Mouse (Mus musculus): ENCODE measurements at regions not wholly inside any gene's neighbourhood (a gene's known extent, or its start where the extent isn't known, plus 50 kb on each side); places are given as distances from the start of the nearest gene placed in this dataset.

DNA sequence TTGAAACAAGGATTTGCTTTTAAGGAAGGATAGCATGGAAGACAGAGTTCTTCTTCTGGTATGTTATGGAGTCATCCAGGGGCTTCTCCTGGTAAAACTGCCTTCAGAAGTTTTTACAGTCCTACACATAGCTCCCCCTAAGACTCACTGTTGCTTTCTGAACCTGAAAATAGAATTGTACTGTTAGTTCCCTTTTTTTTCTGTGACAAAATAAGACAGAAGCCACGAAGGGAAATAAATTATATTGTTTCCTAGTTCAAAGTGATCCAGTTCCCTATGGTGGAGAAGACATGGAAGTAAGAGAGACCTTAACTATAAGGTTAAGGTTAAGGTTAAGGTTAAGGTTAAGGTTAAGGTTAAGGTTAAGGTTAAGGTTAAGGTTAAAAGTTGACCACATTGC lies 251.5 kb upstream of the Kcnj16 start:
- DNase-seq (ENCODE audit: low spot score in 2 of 2): no peak

DNA sequence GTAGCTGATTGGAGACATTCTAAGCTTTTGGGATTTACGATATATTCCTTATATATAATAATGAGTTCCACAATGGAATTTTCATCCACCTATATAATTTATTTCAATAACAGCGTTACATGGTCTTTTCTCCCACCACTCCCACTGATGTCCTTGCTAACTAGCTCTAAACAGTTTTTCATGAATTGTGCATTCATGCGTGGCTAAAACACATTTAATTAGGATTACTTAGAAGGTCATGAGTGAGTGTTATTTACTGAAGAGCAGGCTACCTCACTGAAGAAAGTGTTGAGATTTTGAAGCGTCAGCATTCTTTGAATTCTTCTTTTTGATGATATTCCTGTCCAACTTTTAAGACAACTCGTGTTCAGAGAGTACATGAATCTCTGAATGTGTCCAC lies 245.1 kb upstream of the Kcnj16 start:
- no peak for DNase-seq (ENCODE audit: low spot score in 2 of 2)

DNA sequence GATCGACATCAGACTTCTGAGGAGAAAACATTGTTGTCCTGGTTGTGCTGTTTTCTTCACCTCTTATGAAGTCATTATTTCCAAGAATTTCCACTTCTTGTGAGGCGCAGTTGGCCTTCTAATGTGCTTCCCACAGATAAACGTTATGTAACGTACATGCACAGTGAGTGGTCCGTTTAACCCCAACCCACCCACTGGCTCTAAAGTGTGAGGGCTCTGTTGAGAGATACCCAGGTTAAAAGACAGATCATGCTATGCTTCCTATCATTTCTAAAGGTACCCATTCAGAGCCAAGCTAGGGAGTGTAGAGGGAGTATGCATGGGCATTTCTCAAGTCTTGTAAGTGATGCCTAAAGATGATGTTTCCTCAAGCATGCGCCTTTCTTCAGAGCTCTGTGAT lies 243.9 kb upstream of the Kcnj16 start:
- DNase-seq (ENCODE audit: low spot score in 2 of 2): no peak

DNA sequence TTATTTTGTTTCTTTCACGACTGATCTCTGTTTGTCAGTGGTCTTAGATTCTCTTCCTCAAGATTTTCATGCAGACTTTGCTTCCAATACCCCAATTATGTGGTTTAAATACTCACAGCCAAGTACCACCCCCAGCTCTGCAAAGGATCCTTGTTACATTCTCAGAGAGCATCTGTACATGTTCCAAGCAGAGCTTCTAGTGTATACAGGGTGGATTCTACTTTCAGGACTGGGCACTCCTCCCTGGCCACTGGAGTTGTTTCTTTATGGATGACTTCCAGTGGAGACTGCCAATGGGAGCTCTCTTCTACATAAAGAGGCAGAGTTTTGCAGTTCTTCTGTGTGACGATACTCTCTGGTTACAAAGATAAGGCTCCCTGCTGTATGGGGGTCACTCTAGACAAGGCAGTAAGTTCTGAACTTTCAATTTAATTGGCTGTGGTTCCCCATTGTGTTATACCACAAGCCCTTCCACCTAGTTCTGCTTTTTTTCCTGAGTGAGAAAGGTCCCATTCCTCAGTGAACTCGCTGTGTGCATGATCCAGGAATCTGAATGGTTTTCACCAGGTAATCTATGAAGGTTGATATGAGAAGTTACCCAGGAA lies 240.4 kb upstream of the Kcnj16 start:
- DNase-seq (ENCODE audit: low spot score in 2 of 2): no peak

DNA sequence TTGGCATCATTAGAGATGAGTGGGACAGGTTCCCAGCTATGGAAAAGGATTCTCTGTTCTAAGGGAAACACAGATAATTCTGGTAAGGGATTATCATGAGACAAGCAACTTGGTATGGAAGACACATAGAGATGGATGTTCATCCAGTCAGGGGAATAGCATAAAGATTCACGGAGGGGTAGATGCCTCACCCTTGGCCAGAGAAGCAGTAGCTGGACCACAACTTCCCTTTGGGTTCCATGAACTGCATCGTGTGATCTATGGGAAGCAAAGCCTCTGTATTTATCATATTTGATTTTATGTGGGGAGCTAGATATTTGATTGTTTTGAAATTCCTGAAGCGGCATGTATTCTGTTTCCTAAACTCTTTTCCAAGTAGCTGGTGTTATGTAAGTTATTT lies 236.3 kb upstream of the Kcnj16 start:
- DNase-seq (ENCODE audit: low spot score in 2 of 2): no peak

DNA sequence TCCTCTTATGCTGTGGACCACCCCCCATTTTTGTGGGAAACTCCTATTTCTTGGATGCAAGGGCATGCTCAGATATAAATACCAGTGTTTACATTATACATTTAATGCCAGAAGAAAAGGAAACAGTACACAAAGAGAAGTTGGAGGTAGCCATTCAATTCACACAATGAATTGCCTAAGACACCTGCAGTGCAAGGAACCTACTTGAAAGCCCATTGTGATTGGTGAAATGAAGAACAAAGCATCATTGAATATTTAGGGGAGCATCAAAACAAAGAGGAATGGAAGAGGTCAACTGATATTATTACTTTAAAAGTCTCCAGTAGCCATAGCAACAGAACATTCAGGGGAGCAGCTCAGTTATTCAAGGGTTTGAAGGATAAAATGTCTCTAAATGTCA lies 193.7 kb upstream of the Kcnj16 start:
- DNase-seq (ENCODE audit: low spot score in 2 of 2): no peak

- DNase-seq (ENCODE audit: low spot score in 2 of 2): no peak
Measured at GRCm38 (mm10) chr11:110781492-110782276, 186.1 kb upstream of the Kcnj16 start.

DNA sequence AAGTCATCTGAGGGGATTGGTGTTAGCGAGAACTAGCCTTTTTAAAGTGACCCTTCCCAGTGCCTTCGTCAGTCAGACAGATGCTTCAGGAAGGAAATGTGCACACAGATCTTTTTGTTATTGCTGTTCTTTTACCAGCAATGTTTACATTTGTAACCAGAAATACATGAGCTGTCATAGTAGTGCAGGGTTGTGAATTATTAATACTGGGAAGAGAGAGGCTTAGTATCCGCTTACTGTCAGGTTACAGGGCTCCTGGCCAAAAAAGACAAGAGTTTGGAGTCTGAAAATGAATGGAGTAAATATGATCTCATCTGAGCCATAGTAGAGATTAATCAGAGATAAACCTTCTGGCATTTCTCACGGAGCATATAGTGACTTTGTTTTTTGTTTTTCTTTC lies 178.3 kb upstream of the Kcnj16 start:
- no peak for DNase-seq (ENCODE audit: low spot score in 2 of 2)

- DNase-seq (ENCODE audit: low spot score in 2 of 2): no peak
Measured at GRCm38 (mm10) chr11:110799887-110800578, 167.8 kb upstream of the Kcnj16 start.

- DNase-seq (ENCODE audit: low spot score in 2 of 2): no peak
Measured at GRCm38 (mm10) chr11:110802013-110802412, 165.8 kb upstream of the Kcnj16 start.

DNA sequence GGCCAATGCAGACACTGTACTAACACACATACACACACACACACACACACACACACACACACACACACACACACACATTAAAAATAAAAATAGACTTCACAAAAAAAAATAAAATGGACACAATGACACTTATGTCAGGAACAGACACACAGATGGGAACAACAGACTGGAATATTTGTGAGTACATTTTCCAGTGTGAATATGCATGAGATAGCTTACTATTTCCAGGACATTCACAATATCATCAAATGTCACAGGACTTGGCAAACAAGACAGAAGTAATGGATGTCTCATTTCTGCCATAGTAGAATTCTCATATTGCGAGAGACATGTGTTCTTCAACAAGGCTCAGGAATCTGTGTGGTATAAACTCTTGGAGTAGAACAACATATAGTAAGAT lies 163.8 kb upstream of the Kcnj16 start:
- no peak for DNase-seq (ENCODE audit: low spot score in 2 of 2)

- DNase-seq (ENCODE audit: low spot score in 2 of 2): no peak
Measured at GRCm38 (mm10) chr11:110813137-110813536, 154.7 kb upstream of the Kcnj16 start.

GRCm38 (mm10) chr11:110814732-110815131 lies 153.1 kb upstream of the Kcnj16 start:
- no peak for DNase-seq (ENCODE audit: low spot score in 2 of 2)

- no peak for DNase-seq (ENCODE audit: low spot score in 2 of 2)
Measured at GRCm38 (mm10) chr11:110815206-110815605, 152.6 kb upstream of the Kcnj16 start.

- DNase-seq (ENCODE audit: low spot score in 2 of 2): no peak
Measured at GRCm38 (mm10) chr11:110828584-110828983, 139.2 kb upstream of the Kcnj16 start.

GRCm38 (mm10) chr11:110836688-110837087 lies 131.1 kb upstream of the Kcnj16 start:
- DNase-seq (ENCODE audit: low spot score in 2 of 2): no peak

GRCm38 (mm10) chr11:110839316-110839715 lies 128.5 kb upstream of the Kcnj16 start:
- DNase-seq (ENCODE audit: low spot score in 2 of 2): no peak

DNA sequence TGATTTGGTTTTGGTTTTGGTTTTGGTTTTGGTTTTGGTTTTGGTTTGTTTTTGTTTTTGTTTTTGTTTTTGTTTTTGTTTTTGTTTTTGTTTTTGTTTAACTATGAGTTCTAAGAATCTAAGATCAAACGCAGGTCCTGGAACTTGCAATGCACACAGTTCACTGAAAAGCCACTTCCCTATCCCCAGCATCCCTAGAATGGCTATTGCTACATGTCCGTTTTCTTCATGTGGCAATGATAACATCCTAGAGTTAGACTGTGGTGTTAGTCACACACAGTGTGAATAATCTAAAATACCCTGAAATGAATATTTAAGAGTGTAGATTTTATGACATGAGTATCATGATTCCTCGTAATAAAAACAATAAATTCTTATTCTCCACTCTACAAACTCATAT lies 99.5 kb upstream of the Kcnj16 start:
- DNase-seq (ENCODE audit: low spot score in 2 of 2): no peak

DNA sequence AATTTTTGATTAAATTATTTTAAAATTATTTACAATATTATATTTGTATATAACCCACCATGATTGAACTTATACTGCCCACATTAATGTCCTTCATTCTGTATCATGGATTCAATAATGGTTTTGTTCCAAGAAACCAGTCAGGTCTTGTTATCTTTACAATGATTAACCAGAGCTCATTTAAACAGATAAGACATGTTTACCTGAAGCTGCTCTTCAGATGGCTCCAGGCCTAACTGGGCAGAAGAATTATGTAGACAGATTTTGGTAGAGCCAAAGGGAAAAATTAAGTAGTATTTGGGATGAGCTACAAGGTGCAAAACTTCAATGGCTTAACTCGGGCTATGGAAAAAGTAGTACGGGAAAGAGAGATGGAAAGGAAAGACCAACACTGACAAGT lies 97.7 kb upstream of the Kcnj16 start:
- no peak for DNase-seq (ENCODE audit: low spot score in 2 of 2)

DNA sequence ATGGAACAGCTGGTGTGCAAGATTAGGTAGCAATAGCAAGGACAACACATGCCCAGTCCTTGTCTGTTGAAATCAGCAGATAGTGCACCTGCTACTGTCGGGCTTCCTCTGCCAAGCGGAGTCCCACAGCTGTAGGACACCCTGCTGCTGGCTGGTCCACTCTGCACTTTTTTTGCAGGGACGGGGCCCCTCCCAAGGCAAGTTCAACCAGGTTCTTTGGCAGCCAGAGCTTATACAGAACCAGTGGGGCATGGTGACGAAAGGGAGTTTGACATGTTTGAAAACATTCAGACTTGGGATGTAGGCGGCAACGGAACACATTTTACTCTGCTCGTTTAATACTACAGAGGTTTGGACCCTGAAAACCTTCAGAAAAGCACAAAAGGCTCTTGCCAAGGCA lies 93.2 kb upstream of the Kcnj16 start:
- DNase-seq (ENCODE audit: low spot score in 2 of 2): no peak

DNA sequence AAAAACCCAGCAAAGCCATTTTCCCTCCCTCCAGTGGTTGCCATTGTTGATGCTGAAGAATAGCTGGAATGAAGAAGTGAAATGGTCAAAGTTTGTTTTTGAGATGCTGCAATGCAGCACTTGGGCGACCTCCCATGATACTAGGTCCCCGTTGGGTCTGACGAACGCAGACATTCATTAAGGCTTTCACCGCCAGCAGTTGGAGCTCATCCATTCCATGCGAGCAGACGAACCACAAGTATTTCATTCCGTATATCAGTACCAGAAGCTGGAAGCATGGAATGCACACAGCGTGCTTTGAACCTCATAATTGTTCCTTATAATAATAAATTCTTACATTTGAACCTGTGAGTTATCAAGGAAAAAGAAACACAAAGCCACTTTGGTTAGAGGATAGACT lies 86.9 kb upstream of the Kcnj16 start:
- DNase-seq (ENCODE audit: low spot score in 2 of 2): no peak

- DNase-seq (ENCODE audit: low spot score in 2 of 2): no peak
Measured at GRCm38 (mm10) chr11:110889354-110890151, 78.3 kb upstream of the Kcnj16 start.
